ENCODE assay signal across 8 mouse cellular contexts in genomic region chr7:41598615-41599014, GRCm38 (mm10). TPM values are rescaled to one million over a fixed set of nuclear protein-coding genes. Genes with fewer than 3 reads are reported as not detected.
DNase-seq lines count a peak whose midpoint lies in the region; ATAC-seq and TF ChIP-seq lines count a peak whose summit lies in the region.

No protein-coding gene starts in this region.

- H3K4me1 ChIP-seq in lung, embryonic 16.5 days (replicated peaks; ENCODE audit: control insufficient read depth, insufficient read depth, low read length) = peaks cover 4% of the 10 kb centered on the region; the same call in 1 of the 2 replicates
- no peaks in the 10 kb centered on the region for H3K4me1 ChIP-seq in embryonic fibroblast, embryonic 13.5 days (ENCODE audit: control insufficient read depth, insufficient read depth, low read length)
- peaks cover 3% of the 10 kb centered on the region; the same call in 1 of the 2 replicates for H3K4me1 ChIP-seq in limb, embryonic 10.5 days
- peaks cover 23% of the 10 kb centered on the region for H3K4me1 ChIP-seq in neural tube, embryonic 15.5 days

- no peaks in the 10 kb centered on the region; the same call in 1 of the 2 replicates for H3K36me3 ChIP-seq in lung, embryonic 16.5 days (ENCODE audit: control insufficient read depth, insufficient read depth, low read length)
- H3K36me3 ChIP-seq in limb, embryonic 10.5 days = peaks cover 15% of the 10 kb centered on the region
- H3K36me3 ChIP-seq in neural tube, embryonic 15.5 days = no peaks in the 10 kb centered on the region

- WGBS in lung, embryonic 16.5 days = 44% methylated on average over 5 of the region's 5 CpGs
- 48% methylated on average over 5 of the region's 5 CpGs for WGBS in limb, embryonic 10.5 days
- WGBS in neural tube, embryonic 15.5 days = 46% methylated on average over 5 of the region's 5 CpGs

- H3K4me3 ChIP-seq in lung, embryonic 16.5 days (ENCODE audit: low read length) = peak overlapping the region; percentile 72
- H3K4me3 ChIP-seq in embryonic fibroblast, embryonic 13.5 days (ENCODE audit: insufficient read depth, low read length) = peak overlapping the region; percentile 40
- peak overlapping the region; percentile 62 for H3K4me3 ChIP-seq in limb, embryonic 10.5 days
- H3K4me3 ChIP-seq in neural tube, embryonic 15.5 days (replicated peaks) = peak overlapping the region; percentile 67

- no peaks in the 10 kb centered on the region for H3K9me3 ChIP-seq in lung, embryonic 16.5 days (ENCODE audit: control insufficient read depth, low read length)
- H3K9me3 ChIP-seq in limb, embryonic 10.5 days (replicated peaks) = no peaks in the 10 kb centered on the region
- H3K9me3 ChIP-seq in neural tube, embryonic 15.5 days (replicated peaks) = no peaks in the 10 kb centered on the region

- no peak overlapping the region for H3K27ac ChIP-seq in lung, embryonic 16.5 days (ENCODE audit: low read length)
- no peak overlapping the region for H3K27ac ChIP-seq in embryonic fibroblast, embryonic 13.5 days (ENCODE audit: insufficient read depth, low read length)
- H3K27ac ChIP-seq in limb, embryonic 10.5 days = peak overlapping the region; percentile 77
- peak overlapping the region; percentile 70; the same call in 1 of the 2 replicates for H3K27ac ChIP-seq in neural tube, embryonic 15.5 days (replicated peaks)

- H3K9ac ChIP-seq in lung, embryonic 16.5 days (ENCODE audit: low read length) = peak overlapping the region; percentile 79
- H3K9ac ChIP-seq in neural tube, embryonic 15.5 days (replicated peaks) = peak overlapping the region; percentile 47

- no peaks in the 10 kb centered on the region for H3K27me3 ChIP-seq in lung, embryonic 16.5 days (ENCODE audit: control insufficient read depth, insufficient read depth, low read depth, low read length)
- H3K27me3 ChIP-seq in limb, embryonic 10.5 days (ENCODE audit: low read depth, poor library complexity, severe bottlenecking) = no peaks in the 10 kb centered on the region
- no peaks in the 10 kb centered on the region for H3K27me3 ChIP-seq in neural tube, embryonic 15.5 days (replicated peaks)

- H3K4me2 ChIP-seq in lung, embryonic 16.5 days (ENCODE audit: low read depth, low read length) = peak overlapping the region; percentile 85
- peak overlapping the region; percentile 81 for H3K4me2 ChIP-seq in neural tube, embryonic 15.5 days

- no peak for ATAC-seq in lung, embryonic 16.5 days (ENCODE audit: low read depth)
- peak; percentile 58 for ATAC-seq in neural tube, embryonic 15.5 days (ENCODE audit: low FRiP score)

- no peak for TF ChIP-seq CTCF in embryonic fibroblast, embryonic 13.5 days (IDR thresholded peaks at IDR 0.05; ENCODE audit: borderline replicate concordance, insufficient read depth, low read length)

- no peak for DNase-seq in lung, postnatal 4 days
- DNase-seq in limb, embryonic 10.5 days (ENCODE audit: low spot score) = no peak
- no peak for DNase-seq in adrenal gland, postnatal 14 days
- no peak for DNase-seq in layer of hippocampus, adult 9-10 months (ENCODE audit: low spot score)
- DNase-seq in left cerebral cortex, postnatal 10 days (ENCODE audit: extremely low spot score in 1 of 2, low spot score in 2 of 2) = no peak

- no peak for TF ChIP-seq POLR2A in embryonic fibroblast, embryonic 13.5 days (IDR thresholded peaks at IDR 0.05; ENCODE audit: low read depth, low read length)

- intact Hi-C loops in left cerebral cortex, postnatal 10 days (cut with DNase I) = no loop called here

RNA-seq across cellular contexts. Expression of gene 2610021A01Rik, which starts 0.4 kb away (rescaled TPM):
- polyA plus RNA-seq in lung, embryonic 16.5 days (2015; fragmentation: Nextera tagmentation; extraction: Ambion mirVana) = 9.8 and 12.6 TPM in 2 replicates
- 11.4 and 14.3 TPM in 2 replicates for polyA plus RNA-seq in embryonic fibroblast, embryonic 13.5 days (2011; ENCODE audit: insufficient read length, low read depth, missing spikeins)
- 16.9 and 18.3 TPM in 2 replicates for polyA plus RNA-seq in limb, embryonic 10.5 days (2016; fragmentation: Nextera tagmentation; extraction: Ambion mirVana)
- polyA plus RNA-seq in neural tube, embryonic 15.5 days (2015; fragmentation: Nextera tagmentation; extraction: Ambion mirVana) = 12.3 and 12.8 TPM in 2 replicates
- 16.6 and 18.9 TPM in 2 replicates for total RNA-seq in adrenal gland, postnatal 14 days (2021)
- total RNA-seq in left cerebral cortex, postnatal 10 days (2021) = 10 to 100 TPM; 28.2 to 28.7 TPM

RNA-seq across cellular contexts. Expression of gene Gm6871, which starts 25.2 kb away (rescaled TPM):
- polyA plus RNA-seq in lung, embryonic 16.5 days (2015; fragmentation: Nextera tagmentation; extraction: Ambion mirVana) = not detected in 2 replicates
- polyA plus RNA-seq in embryonic fibroblast, embryonic 13.5 days (2011; ENCODE audit: insufficient read length, low read depth, missing spikeins) = not detected in 2 replicates
- not detected in 2 replicates for polyA plus RNA-seq in limb, embryonic 10.5 days (2016; fragmentation: Nextera tagmentation; extraction: Ambion mirVana)
- 0.19 TPM in 1 of 2 replicates, not detected in the other for polyA plus RNA-seq in neural tube, embryonic 15.5 days (2015; fragmentation: Nextera tagmentation; extraction: Ambion mirVana)
- 0.59 TPM in 1 of 2 replicates, not detected in the other for total RNA-seq in adrenal gland, postnatal 14 days (2021)
- total RNA-seq in left cerebral cortex, postnatal 10 days (2021) = not detected

RNA-seq across cellular contexts. Expression of gene Zfp788, which starts 34.4 kb away (rescaled TPM):
- 10.8 and 12.0 TPM in 2 replicates for polyA plus RNA-seq in lung, embryonic 16.5 days (2015; fragmentation: Nextera tagmentation; extraction: Ambion mirVana)
- 17.2 and 20.7 TPM in 2 replicates for polyA plus RNA-seq in embryonic fibroblast, embryonic 13.5 days (2011; ENCODE audit: insufficient read length, low read depth, missing spikeins)
- polyA plus RNA-seq in limb, embryonic 10.5 days (2016; fragmentation: Nextera tagmentation; extraction: Ambion mirVana) = 11.4 and 12.5 TPM in 2 replicates
- 21.9 and 24.0 TPM in 2 replicates for polyA plus RNA-seq in neural tube, embryonic 15.5 days (2015; fragmentation: Nextera tagmentation; extraction: Ambion mirVana)
- 10.9 and 13.6 TPM in 2 replicates for total RNA-seq in adrenal gland, postnatal 14 days (2021)
- 10 to 100 TPM; 32.5 to 34.0 TPM for total RNA-seq in left cerebral cortex, postnatal 10 days (2021)

Comparison
In these comparisons a context has a peak if more than half of its experiments do, and no peak if none do; other contexts are left out.
1. H3K27ac ChIP-seq: peak in limb, embryonic 10.5 days (single experiment) and neural tube, embryonic 15.5 days (single experiment); none in lung, embryonic 16.5 days (single experiment) and embryonic fibroblast, embryonic 13.5 days (single experiment).
2. Peak in every context shown above with its lines, with median percentiles within 50 percentile points of each other: H3K4me3 ChIP-seq.